Mouse (Mus musculus) heart, postnatal 0 days (tissue): ENCODE data around the gene Hnrnph1.

Experiments used
- CTCF ChIP-seq: IDR thresholded peaks from 2 replicates; pipeline ENCODE4 v1.5.1; 2016; ENCODE audit warnings: antibody characterized with exemption, control low read depth, low read depth
- EP300 ChIP-seq: IDR thresholded peaks from 2 replicates; pipeline ENCODE4 v1.6.1; 2016; ENCODE audit warnings: antibody characterized with exemption, low read depth

DNA sequence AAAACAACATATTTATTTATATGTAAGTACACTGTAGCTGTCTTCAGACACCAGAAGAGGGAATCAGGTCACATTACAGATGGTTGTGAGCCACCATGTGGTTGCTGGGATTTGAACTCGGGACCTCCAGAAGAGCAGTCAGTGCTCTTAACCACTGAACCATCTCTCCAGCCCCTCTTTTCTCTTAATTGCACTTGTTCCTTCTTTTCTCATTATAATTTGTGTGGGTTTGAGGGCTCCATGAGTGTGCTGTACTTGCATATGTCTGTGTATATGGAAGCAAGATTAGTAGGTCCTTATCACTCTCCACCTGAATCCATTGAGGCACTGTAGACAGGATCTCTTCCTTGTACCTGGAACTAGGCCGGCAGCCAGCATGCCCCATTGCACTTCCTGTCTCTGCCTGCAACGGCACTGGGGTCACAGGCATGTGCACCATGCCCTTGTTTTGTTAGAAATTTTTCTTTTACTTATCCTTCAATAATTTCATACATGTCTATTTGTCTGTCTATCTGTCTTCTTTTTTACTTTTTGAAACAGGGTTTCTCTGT lies 48.6 kb upstream of the Hnrnph1 start:
- TF ChIP-seq CTCF: no peak
- no peak for TF ChIP-seq EP300
